Mouse (Mus musculus): Measurements from ENCODE around the gene Gm6583. TPM values are rescaled to one million over a fixed set of nuclear protein-coding genes. Genes with fewer than 3 reads are reported as not detected.

Gene Gm6583
- 0.01 TPM in 1 of 2 replicates, not detected in the other for polyA plus RNA-seq (2012)

DNA sequence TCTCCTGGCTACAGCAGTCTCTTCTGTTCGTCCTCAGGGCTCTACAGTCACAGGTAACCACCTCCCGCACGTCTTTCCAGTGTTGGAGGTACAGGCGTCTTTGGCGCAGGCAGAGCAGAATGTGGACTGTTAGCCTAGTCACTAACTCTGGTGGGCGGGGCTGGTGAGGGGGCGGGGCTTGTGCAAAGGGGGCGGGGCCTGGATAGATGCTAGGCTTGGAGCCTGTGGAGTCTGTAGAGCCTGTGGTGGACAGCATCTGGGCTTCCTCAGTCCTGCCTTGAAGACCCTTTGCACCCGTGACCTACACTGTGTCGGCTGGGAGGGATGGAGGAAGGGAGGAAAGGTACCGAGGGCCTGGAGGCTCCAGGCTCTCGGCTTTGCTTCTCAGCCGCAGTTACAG lies at the start of gene Gm6583:
Gene Gm6583 (minus strand): TSS at position 124 of the 400 bp plus-strand sequence.
- H3K9me3 ChIP-seq (ENCODE audit: control insufficient read depth, low read length), result no peaks in the 10 kb centered on the region
- TF ChIP-seq TAL1 (IDR thresholded peaks at IDR 0.05; ENCODE audit: low read length) (no peak), GATA1 (IDR thresholded peaks at IDR 0.05; ENCODE audit: low read length) (no peak)
- H3K36me3 ChIP-seq (ENCODE audit: control insufficient read depth), result peaks cover 71% of the 10 kb centered on the region
- H3K27me3 ChIP-seq (ENCODE audit: control insufficient read depth), result no peaks in the 10 kb centered on the region
- peaks cover 42% of the 10 kb centered on the region for H3K4me1 ChIP-seq (ENCODE audit: control insufficient read depth)
- H3K4me3 ChIP-seq (replicated peaks), result no peak within 1 kb of the TSS

DNA sequence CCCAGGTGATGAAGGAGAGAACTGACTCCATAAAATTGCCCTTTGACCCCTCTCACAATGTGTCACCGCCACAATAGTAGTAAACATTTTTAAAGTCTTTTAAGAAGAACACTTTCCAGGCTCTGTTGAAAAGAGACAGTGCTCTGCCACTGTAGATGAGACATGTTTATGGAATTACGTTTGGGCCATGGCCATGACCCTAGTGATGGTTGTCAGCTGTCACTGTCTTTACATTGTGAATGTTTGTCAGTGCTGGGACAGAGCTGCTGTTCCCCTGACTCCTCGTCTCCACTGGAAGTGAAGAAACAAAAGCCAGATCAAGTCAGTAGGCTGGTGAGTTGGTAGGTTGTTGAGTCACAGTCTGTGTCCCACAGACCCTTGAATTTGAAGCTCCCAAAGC lies 46.6 kb upstream of the Gm6583 start:
- no peaks in the 10 kb centered on the region for H3K4me1 ChIP-seq (ENCODE audit: control insufficient read depth)
- TF ChIP-seq TAL1 (IDR thresholded peaks at IDR 0.05; ENCODE audit: low read length) (no peak), GATA1 (IDR thresholded peaks at IDR 0.05; ENCODE audit: low read length) (no peak)

DNA sequence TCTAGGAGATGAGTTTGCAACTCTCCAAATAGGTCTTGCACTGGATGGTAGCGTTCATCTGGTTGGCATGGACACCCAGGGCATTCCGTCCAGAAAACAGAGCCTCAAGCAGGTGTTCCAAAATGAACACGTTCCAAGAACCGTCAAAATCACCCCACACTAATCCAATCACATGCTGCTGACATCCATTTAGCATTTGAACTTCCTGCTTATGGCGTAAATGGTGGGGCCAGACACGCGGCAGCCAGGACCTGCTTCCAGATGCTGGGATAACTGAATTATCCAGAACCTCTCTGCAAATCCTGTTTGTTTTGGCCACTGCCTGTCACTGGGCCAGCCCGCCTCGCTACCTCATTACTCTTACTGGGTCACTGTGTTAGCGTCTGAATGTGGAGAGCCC lies 43.5 kb upstream of the Gm6583 start:
- TF ChIP-seq GATA1 (IDR thresholded peaks at IDR 0.05; ENCODE audit: low read length), result no peak
- TF ChIP-seq TAL1 (IDR thresholded peaks at IDR 0.05; ENCODE audit: low read length), result no peak
- Histone ChIP-seq H3K27me3 (ENCODE audit: control insufficient read depth) (peaks cover 26% of the 10 kb centered on the region), H3K4me1 (ENCODE audit: control insufficient read depth) (peaks cover 3% of the 10 kb centered on the region; the same call in 1 of the 2 replicates), H3K4me3 (replicated peaks) (no peak overlapping the region), H3K36me3 (ENCODE audit: control insufficient read depth) (no peaks in the 10 kb centered on the region), H3K9me3 (ENCODE audit: control insufficient read depth, low read length) (no peaks in the 10 kb centered on the region; the same call in 1 of the 2 replicates)

More for the DNA sequence above, 46.6 kb upstream of the Gm6583 start:
- H3K36me3 ChIP-seq (ENCODE audit: control insufficient read depth), result no peaks in the 10 kb centered on the region
- no peaks in the 10 kb centered on the region; the same call in none of the 2 replicates for H3K27me3 ChIP-seq (ENCODE audit: control insufficient read depth)
- no peak overlapping the region for H3K4me3 ChIP-seq (replicated peaks)
- peaks cover 4% of the 10 kb centered on the region for H3K9me3 ChIP-seq (ENCODE audit: control insufficient read depth, low read length)

DNA sequence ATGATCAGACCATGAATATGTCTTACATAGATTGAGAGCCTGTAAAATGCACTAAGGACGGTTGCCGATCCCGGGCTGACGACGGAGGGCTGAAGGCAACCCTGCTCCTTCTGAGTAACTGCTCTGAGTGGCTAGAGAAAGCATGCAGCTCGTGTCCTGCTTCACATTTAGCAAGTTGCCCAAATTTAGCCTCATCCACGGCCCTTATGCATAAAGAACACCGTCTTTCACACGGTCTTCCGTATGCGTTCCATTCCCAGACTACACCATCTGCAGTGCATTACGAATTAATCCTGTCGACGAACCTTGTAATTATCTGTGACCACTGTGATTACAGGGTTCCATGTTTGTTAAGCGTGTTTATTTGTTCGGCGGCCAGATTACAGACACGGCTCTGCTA lies 40.2 kb upstream of the Gm6583 start:
- TF ChIP-seq GATA1 (IDR thresholded peaks at IDR 0.05; ENCODE audit: low read length) (no peak), TAL1 (IDR thresholded peaks at IDR 0.05; ENCODE audit: low read length) (no peak)
- Histone ChIP-seq H3K4me1 (ENCODE audit: control insufficient read depth) (peaks cover 3% of the 10 kb centered on the region; the same call in 1 of the 2 replicates), H3K36me3 (ENCODE audit: control insufficient read depth) (no peaks in the 10 kb centered on the region), H3K4me3 (replicated peaks) (no peak overlapping the region), H3K27me3 (ENCODE audit: control insufficient read depth) (peaks cover 58% of the 10 kb centered on the region), H3K9me3 (ENCODE audit: control insufficient read depth, low read length) (no peaks in the 10 kb centered on the region; the same call in 1 of the 2 replicates)

DNA sequence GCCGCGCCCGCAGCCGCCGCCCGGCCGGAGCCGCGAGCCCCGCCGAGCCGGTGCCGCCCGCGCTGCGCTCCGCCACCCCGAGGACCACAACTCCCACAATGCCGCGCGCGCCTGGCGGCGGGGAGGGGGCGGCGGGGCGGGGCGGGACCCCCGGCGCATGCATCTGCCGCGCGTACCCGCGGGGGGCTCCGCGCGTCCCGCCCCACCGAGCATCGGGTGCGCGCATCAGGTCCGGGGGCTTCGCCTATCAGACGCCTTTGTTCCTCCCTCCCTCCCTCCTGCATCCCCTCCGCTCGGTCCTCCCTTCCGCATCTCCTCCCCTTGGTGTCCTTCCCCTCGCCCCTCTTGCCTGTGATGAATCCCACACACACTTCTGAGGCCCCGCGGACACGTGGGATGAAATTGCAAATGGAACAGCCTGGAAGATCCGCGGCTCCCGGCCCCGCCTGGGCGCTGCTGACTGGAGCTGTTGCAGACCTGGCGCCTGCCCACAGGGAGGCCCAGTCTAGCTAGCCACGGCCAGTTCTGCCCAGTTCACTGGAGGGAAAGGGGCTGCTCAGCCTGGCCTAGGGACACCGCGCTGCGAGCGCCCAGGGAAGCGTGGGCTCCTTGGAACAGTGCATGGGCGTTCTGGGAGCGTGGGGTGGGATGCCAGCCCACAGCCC lies 39.1 kb upstream of the Gm6583 start, which contains the start of gene Asphd2:
Gene Asphd2 (minus strand): TSS at position 88 of the 665 bp plus-strand sequence.
- Histone ChIP-seq H3K27me3 (ENCODE audit: control insufficient read depth) (peaks cover 60% of the 10 kb centered on the region), H3K36me3 (ENCODE audit: control insufficient read depth) (no peaks in the 10 kb centered on the region), H3K9me3 (ENCODE audit: control insufficient read depth, low read length) (no peaks in the 10 kb centered on the region; the same call in 1 of the 2 replicates), H3K4me1 (ENCODE audit: control insufficient read depth) (peaks cover 3% of the 10 kb centered on the region; the same call in 1 of the 2 replicates), H3K4me3 (replicated peaks) (no peak within 1 kb of the TSS)
- TF ChIP-seq GATA1 (IDR thresholded peaks at IDR 0.05; ENCODE audit: low read length) (no peak), TAL1 (IDR thresholded peaks at IDR 0.05; ENCODE audit: low read length) (no peak)

DNA sequence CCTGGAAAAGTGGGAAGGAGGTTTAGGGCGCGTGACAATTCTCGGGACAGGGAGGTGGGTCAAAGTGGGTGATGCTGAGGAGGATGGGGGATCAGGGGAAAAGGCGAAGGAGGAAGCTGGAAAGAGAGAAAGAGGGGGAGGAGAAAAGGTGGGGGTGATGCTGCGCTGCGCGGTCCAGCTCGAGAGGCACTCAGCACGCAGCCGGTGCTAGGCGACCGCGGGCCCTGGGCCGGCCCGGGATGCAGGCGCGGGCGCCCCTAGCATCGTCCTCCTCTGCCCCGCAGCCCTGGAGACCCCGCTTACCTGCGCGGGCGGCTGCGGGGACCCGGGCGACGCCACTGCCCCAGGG lies 38.6 kb upstream of the Gm6583 start:
- Histone ChIP-seq H3K4me1 (ENCODE audit: control insufficient read depth) (peaks cover 3% of the 10 kb centered on the region; the same call in 1 of the 2 replicates), H3K9me3 (ENCODE audit: control insufficient read depth, low read length) (no peaks in the 10 kb centered on the region; the same call in 1 of the 2 replicates), H3K4me3 (replicated peaks) (no peak overlapping the region), H3K36me3 (ENCODE audit: control insufficient read depth) (no peaks in the 10 kb centered on the region), H3K27me3 (ENCODE audit: control insufficient read depth) (peaks cover 60% of the 10 kb centered on the region)
- TF ChIP-seq TAL1 (IDR thresholded peaks at IDR 0.05; ENCODE audit: low read length), result no peak
- TF ChIP-seq GATA1 (IDR thresholded peaks at IDR 0.05; ENCODE audit: low read length), result no peak

DNA sequence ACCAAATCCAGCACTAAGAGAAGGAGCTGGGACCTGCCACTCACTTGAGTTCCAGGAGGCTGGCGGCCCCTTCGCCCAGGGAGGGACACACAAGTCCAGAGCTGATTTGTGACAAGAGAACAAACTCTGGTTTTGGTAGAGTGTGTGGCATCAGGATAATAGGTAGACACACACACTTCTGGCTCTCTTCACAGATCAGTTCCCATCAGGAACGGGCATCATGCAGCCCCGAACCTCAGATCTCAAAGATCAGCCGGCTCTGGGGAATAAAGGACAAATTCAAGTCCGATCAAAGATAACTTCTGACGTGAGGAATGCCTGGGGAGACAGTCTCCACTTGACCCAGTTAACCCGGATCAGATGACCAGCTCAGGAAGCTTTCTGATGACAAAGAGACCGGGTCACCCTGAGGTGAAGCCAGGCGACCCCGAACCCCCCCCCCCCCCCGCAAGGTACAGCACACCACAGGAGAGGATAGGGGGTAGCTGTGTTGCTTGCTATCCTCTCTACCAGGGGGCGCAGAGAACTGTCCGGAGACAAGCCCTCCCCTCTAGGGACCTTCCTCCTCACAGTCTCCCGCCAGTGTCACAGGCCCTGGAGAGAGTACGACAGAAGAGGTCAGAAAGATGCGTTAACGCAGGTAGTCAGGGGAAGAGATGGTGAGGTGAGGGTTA lies 38.0 kb upstream of the Gm6583 start:
- no peak for TF ChIP-seq GATA1 (IDR thresholded peaks at IDR 0.05; ENCODE audit: low read length)
- no peak for TF ChIP-seq TAL1 (IDR thresholded peaks at IDR 0.05; ENCODE audit: low read length)
- H3K36me3 ChIP-seq (ENCODE audit: control insufficient read depth), result no peaks in the 10 kb centered on the region
- H3K4me1 ChIP-seq (ENCODE audit: control insufficient read depth), result peaks cover 3% of the 10 kb centered on the region; the same call in 1 of the 2 replicates
- no peaks in the 10 kb centered on the region; the same call in 1 of the 2 replicates for H3K9me3 ChIP-seq (ENCODE audit: control insufficient read depth, low read length)
- H3K4me3 ChIP-seq (replicated peaks), result no peak overlapping the region
- H3K27me3 ChIP-seq (ENCODE audit: control insufficient read depth), result peaks cover 60% of the 10 kb centered on the region

DNA sequence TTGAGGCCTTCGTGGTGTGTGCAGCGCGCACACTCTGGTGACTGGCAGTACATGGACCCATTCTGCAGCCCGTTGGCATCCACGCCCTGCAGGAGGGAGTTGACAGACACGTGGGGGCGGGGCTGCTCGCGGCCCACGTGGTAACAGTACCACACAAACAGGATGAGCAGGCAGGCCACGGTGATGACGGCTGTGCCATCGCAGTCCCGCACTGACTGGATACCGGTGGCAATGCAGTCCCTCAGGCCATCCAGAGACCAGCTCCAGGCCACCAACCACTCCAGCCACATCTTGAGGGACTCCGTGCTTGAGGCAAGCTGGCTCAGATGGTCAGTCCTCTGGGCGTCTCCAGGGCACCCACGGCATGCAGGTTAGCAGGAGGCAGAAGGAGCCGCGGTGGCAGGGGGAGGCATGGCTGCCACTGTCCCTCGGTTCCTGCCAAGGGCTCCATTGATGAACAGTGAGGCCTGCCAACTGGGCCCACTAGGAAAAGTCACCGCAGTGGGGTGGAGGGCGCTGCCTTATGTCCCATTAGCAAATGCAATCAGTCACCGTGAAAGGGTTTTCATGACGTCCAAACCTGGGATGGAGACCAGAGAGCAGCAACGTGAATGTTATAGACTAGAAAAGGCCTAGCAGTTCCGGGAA lies 36.0 kb upstream of the Gm6583 start:
- H3K9me3 ChIP-seq (ENCODE audit: control insufficient read depth, low read length), result no peaks in the 10 kb centered on the region; the same call in 1 of the 2 replicates
- H3K36me3 ChIP-seq (ENCODE audit: control insufficient read depth), result no peaks in the 10 kb centered on the region
- peaks cover 57% of the 10 kb centered on the region for H3K27me3 ChIP-seq (ENCODE audit: control insufficient read depth)
- H3K4me3 ChIP-seq (replicated peaks), result no peak overlapping the region
- TF ChIP-seq GATA1 (IDR thresholded peaks at IDR 0.05; ENCODE audit: low read length), result no peak
- TF ChIP-seq TAL1 (IDR thresholded peaks at IDR 0.05; ENCODE audit: low read length), result no peak
- peaks cover 3% of the 10 kb centered on the region; the same call in 1 of the 2 replicates for H3K4me1 ChIP-seq (ENCODE audit: control insufficient read depth)

DNA sequence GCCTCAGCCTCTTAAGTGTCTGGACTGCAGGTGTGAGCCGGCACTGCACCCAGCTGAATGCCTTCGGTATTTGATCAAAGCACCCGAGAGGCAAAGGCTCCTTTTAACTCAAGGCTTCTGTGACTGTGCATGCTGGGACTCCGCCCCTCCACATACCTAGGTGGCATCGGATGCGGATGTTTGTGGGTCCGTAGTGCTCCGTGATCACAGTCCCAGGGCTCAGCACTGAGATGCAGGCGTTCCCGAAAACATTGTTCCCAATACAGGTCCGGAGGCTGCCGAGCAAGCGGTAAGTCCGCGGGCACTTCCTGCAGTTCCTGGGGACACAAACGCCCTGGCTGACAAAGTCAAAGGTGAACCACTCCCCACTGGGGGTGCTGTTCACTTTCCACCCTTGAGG lies 35.2 kb upstream of the Gm6583 start:
- Histone ChIP-seq H3K4me3 (replicated peaks) (no peak overlapping the region), H3K4me1 (ENCODE audit: control insufficient read depth) (peaks cover 7% of the 10 kb centered on the region), H3K9me3 (ENCODE audit: control insufficient read depth, low read length) (peaks cover 4% of the 10 kb centered on the region), H3K36me3 (ENCODE audit: control insufficient read depth) (no peaks in the 10 kb centered on the region), H3K27me3 (ENCODE audit: control insufficient read depth) (peaks cover 51% of the 10 kb centered on the region)
- TF ChIP-seq GATA1 (IDR thresholded peaks at IDR 0.05; ENCODE audit: low read length) (no peak), TAL1 (IDR thresholded peaks at IDR 0.05; ENCODE audit: low read length) (no peak)
